Mouse (Mus musculus) liver, adult (tissue): Measurements from ENCODE around the gene Agap1.

Experiments used
- GATA4 ChIP-seq: IDR thresholded peaks from 2 replicates; pipeline ENCODE4 v1.6.1; 2014; ENCODE audit warnings: mild to moderate bottlenecking, low read length; ENCODE audit not compliant: insufficient replicate concordance

The Agap1 gene

DNA sequence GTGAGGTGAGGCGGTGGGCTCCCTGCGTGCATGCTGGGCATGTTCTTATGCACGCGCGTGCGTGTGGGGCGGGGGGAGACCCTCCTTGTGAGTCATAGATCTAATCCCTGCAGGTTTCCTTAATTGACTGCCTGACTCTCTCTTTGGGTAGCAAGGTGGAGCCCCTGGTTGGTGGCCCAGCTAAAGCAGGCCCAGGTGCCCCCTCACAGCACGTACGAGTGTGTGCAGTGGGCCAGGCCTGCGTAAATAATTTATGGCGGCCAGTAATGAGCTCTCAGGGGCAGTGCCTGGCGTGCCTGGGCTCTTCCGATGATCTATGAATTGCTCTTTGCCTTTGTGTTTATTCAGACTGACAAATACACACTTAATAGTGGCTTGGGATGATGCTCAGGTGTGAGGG is 86.5 kb downstream of the Agap1 start:
- no peak for TF ChIP-seq GATA4

GRCm38 (mm10) chr1:89542464-89542863 is 87.9 kb downstream of the Agap1 start:
- TF ChIP-seq GATA4 = no peak

DNA sequence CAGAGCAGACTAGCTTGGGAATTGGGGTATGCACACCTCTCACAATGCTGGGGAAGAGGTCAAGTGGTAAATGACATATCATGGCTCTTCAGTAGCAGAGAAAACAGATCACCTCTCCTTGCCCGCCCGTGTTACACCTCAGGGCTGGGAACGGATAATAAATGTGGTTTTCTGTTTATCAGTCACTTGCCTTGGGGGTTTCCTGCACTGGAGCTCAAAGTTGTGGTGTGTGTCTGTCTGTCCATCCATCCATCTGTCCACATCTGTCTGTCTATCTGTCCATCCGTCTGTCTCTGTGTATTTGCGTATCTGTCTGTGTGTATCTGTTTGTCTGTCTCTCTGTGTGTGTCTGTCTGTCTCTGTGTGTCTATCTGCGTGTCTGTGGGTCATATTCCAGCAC is 88.7 kb downstream of the Agap1 start:
- TF ChIP-seq GATA4 = no peak

GRCm38 (mm10) chr1:89544094-89544493 is 89.5 kb downstream of the Agap1 start:
- TF ChIP-seq GATA4 = no peak

- no peak for TF ChIP-seq GATA4
These were observed 90.5 kb downstream of the Agap1 start for GRCm38 (mm10) chr1:89545099-89545498.

GRCm38 (mm10) chr1:89547525-89548504 is 93.2 kb downstream of the Agap1 start:
- no peak for TF ChIP-seq GATA4

- TF ChIP-seq GATA4 = no peak
These were observed 95.7 kb downstream of the Agap1 start for GRCm38 (mm10) chr1:89550061-89550869.

- no peak for TF ChIP-seq GATA4
These were observed 97.9 kb downstream of the Agap1 start for GRCm38 (mm10) chr1:89552470-89552869.

DNA sequence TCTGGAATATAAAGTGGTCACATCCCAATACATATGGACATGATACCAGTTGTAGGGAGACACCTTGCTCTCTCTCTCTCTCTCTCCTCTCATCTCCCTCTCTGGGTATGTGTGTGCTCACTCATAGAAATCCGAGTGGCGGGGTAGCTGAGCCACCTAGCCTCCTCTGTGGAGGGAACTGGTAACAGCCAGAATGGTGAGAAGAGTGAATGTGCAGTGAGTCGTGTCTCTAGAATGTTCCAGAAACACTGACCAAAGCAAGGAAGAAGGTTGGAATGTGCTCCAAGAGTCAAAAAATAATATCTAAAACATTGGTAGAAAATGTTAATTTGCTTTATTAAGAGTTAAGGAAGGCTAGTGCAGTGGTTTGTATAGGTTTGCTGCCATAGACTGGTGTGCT is 99.2 kb downstream of the Agap1 start:
- no peak for TF ChIP-seq GATA4

DNA sequence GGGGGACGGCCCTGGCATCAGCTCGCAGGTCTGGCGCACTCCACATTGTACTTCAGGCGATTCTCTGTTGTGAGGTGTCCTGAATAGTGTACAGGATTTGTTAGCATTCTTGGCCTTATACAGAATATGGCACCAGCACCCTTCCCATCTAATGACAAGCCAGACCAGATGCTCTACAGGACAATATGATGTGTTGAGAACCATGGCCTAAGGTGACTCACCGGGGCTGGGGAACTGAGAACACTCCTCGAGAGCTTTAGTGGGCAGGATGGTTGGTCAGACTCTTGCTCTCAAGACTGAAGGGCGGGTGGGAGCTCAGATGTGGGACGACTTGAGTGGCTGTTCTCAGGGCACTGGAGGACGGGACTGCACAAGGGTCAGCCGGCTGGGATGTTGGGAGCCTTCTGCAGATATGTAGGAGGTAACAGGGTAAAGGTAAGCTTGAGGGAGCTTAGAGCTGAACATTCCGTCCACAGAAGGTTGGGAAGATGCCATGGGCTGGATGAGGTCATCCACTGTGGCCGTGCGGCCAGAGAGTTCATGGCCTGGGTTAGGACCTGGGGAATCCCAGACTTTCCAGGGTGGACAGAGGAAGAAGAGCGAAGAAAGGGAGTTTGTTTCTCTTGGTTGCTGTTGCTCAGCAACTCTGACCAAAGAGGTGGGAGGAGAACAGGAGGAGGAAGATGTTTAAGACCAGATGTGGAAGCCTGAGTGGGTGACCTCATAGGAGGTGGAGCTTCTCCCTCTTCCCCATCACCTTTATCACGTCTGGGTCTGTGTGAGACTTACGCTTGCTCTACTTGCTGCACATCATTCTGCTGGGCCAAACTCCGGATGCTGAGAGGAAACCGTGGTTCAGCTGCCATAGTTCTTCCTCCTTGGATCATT is 100.6 kb downstream of the Agap1 start:
- TF ChIP-seq GATA4 = no peak

- no peak for TF ChIP-seq GATA4
These were observed 101.4 kb downstream of the Agap1 start for GRCm38 (mm10) chr1:89556006-89556405.

DNA sequence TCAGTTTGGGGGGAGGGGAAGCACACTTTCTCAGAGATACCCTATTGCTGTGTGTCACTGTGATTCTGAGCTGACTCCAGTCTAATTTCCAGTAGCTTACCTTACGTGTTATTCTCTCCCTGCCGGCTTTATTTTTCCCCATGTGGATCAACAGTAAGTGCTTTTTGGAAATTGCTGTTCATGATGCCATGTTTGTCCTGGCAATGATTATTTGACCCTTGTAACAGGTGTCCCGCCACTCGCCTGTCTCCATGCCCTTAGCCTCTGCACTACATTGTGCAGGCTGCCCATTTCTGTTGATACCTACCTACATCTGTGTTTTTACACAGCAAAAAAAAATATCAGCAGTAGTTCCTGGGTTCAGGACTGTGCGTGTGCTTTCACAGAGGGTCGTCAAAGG is 102.8 kb downstream of the Agap1 start:
- no peak for TF ChIP-seq GATA4

GRCm38 (mm10) chr1:89558080-89558479 is 103.5 kb downstream of the Agap1 start:
- no peak for TF ChIP-seq GATA4

- TF ChIP-seq GATA4 = no peak
These were observed 108.8 kb downstream of the Agap1 start for GRCm38 (mm10) chr1:89563399-89563798.
